Mouse (Mus musculus): Measurements from ENCODE around the gene Eid2b. TPM values are rescaled to one million over a fixed set of nuclear protein-coding genes. Genes with fewer than 3 reads are reported as not detected.
"Not testable (repeated sequence)": the region's sequence is repeated elsewhere in the genome, so short reads cannot be mapped to it uniquely, and the experiment has no call there.

Eid2b gene
- 1 to 10 TPM; 1.0 to 1.1 TPM for polyA plus RNA-seq (2017; shearing (Covaris generic))

- ATAC-seq: peak; percentile 54
These were observed at the start of gene Eid2b for GRCm38 (mm10) chr7:28277615-28278278. TSS of gene Eid2b (plus strand) at chr7:28277739.

GRCm38 (mm10) chr7:28243943-28244342 lies 33.6 kb upstream of the Eid2b start:
- ATAC-seq: not testable (repeated sequence)

GRCm38 (mm10) chr7:28248957-28249356 lies 28.6 kb upstream of the Eid2b start:
- no peak for ATAC-seq

GRCm38 (mm10) chr7:28251976-28252375 lies 25.6 kb upstream of the Eid2b start:
- no peak for ATAC-seq

GRCm38 (mm10) chr7:28254591-28254990 lies 22.9 kb upstream of the Eid2b start:
- no peak for ATAC-seq

GRCm38 (mm10) chr7:28255476-28255875 lies 22.1 kb upstream of the Eid2b start:
- no peak for ATAC-seq

- ATAC-seq: no peak
These were observed 14.7 kb upstream of the Eid2b start for GRCm38 (mm10) chr7:28262861-28263260.

GRCm38 (mm10) chr7:28263786-28264185 lies 13.8 kb upstream of the Eid2b start:
- no peak for ATAC-seq

GRCm38 (mm10) chr7:28265391-28265790 lies 12.1 kb upstream of the Eid2b start:
- no peak for ATAC-seq

- ATAC-seq: peak; percentile 36
These were observed 10.2 kb upstream of the Eid2b start, which contains the start of gene Eid2 for GRCm38 (mm10) chr7:28267129-28268041. TSS of gene Eid2 (plus strand) at chr7:28267881.

- ATAC-seq: no peak
These were observed 9.5 kb upstream of the Eid2b start for GRCm38 (mm10) chr7:28268042-28268531.

- ATAC-seq: no peak
These were observed 9.0 kb upstream of the Eid2b start for GRCm38 (mm10) chr7:28268576-28268975.

GRCm38 (mm10) chr7:28269355-28269754 lies 8.2 kb upstream of the Eid2b start:
- ATAC-seq: no peak

GRCm38 (mm10) chr7:28271761-28272160 lies 5.8 kb upstream of the Eid2b start:
- ATAC-seq: no peak

GRCm38 (mm10) chr7:28277237-28277614 lies 313 bp upstream of the Eid2b start:
- ATAC-seq: no peak

- ATAC-seq: no peak
These were observed 727 bp downstream of the Eid2b start for GRCm38 (mm10) chr7:28278279-28278652.

- ATAC-seq: no peak
These were observed 3.1 kb downstream of the Eid2b start for GRCm38 (mm10) chr7:28280630-28281029.

GRCm38 (mm10) chr7:28290165-28290564 lies 12.6 kb downstream of the Eid2b start:
- no peak for ATAC-seq

- no peak for ATAC-seq
These were observed 13.4 kb downstream of the Eid2b start, which contains the start of gene Selenov for GRCm38 (mm10) chr7:28290638-28291590. TSS of gene Selenov (minus strand) at chr7:28291186.

GRCm38 (mm10) chr7:28294481-28294880 lies 16.9 kb downstream of the Eid2b start:
- ATAC-seq: no peak

- no peak for ATAC-seq
These were observed 21.5 kb downstream of the Eid2b start for GRCm38 (mm10) chr7:28298837-28299625.

Data from activated CD4-positive, CD25-positive, alpha-beta regulatory T cell, adult 4 months (primary cell).